Mouse (Mus musculus) mature B cell (primary cell): ENCODE results near the gene Scgb2a2.
"Not testable (repeated sequence)": the region's sequence is repeated elsewhere in the genome, so short reads cannot be mapped to it uniquely, and the experiment has no call there.

Source experiments
- in situ Hi-C: fragments of 300-500 bp; cut with MboI; formaldehyde crosslinking; loops from 2 replicates; pipeline ENCODE4 v1.14.3; 2019

Scgb2a2 gene

DNA sequence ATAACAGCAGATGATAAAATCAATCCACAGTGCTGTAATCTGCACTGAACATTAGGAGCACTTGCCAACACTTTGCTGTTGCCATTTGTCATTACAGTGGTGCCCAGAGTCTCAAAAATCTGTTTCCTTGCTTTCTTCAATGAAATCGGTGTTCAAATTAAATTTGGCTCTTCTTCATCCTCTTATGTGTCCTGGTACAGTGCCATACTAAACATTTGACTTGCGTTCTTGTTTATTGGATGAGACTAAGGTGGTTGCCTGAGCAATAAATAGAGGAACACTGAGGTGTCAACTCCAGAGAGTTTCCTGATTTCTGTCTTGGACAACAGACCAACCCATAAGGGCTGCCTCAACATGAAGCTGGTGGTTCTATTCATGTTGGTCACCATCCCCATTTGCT, at the start of gene Scgb2a2:
Gene Scgb2a2 (plus strand): TSS at position 301 of the 400 bp plus-strand sequence.
- in situ Hi-C loops: no loop called here

DNA sequence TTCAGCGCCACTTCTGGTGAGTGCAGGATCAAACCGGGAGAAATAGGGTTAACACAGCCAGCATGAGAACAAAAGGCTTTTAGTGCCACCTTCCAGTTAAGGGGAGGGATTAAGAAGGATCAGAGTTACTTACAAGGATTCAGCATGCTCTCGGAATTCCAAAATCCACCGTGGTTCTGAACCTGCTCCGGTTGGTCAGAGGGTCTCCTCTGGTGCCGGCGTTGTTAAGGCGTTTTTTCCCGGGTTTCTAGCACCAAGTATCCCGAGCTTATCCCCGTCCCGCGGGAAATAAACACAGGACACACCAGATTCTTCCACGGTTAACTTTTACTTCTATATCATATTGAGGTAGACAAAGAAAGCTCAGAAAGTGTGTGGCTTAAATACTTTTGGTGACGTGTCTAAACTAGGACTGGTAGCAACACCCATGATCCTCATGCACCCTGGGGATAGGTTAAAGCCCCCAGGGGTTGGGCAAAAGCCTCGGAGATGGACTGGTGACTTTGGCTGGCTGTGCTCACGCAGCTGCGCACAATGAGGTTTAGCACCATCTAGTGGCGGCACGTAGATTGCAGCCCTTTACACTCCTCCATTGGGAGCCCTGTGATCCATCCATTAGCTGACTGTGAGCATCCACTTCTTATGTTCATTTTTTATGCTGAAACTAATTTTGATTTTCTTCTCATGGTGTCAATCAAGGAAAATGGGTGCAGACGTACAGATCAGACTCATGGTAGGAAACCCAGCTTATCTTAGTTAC, 10.6 kb upstream of the Scgb2a2 start:
- in situ Hi-C loops: not testable (repeated sequence)

DNA sequence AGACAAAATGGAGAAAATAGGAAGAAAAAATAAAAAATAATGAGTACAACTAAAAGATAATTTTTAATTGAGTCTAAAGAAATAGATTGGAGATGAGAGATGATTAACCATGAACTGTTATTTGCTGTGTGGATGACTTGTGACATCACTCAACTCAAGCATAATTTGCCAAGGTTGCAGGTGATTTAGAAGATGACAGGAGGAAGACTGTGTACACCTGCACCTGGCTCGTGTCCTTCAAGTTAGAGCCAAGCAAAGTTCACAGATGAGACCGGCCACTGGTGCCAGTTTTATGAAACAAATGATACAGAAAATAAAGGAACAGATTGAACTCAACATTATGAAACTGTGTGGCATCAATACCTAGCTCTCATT, 10.0 kb upstream of the Scgb2a2 start:
- in situ Hi-C loops: no loop called here

DNA sequence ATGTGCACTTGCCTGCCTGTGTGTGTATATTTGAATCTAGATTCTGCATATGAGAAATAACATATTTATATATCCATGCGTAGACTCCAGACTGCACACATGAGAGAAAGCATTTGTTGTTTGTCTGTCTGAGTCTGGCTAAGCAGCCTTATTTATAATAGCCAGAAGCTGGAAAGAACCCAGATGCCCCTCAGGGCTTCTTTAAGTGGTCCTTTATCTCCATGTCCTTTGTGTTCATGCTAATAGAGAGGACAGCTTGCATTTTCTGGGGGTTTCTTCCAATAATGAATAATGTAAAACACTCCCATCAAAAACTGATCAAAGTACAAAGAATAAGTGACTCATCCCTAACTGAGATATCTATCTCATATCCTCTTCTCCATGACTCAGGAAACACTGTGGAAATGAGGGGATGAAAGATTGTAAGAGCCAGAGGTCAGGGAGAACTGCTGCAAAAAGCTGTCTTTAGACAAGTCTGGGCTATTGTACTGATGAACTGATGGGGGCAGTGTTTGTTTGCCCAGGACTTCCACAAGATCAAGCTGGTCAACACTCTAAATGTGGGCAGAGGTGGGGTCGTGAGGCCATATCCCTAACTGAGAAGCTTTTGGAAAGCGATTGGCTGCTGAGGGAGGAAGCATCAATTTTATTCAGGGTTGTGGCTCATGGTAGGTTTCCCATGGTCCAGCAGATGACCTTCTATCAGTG, 2.2 kb downstream of the Scgb2a2 start:
- in situ Hi-C loops: not testable (repeated sequence)

GRCm38 (mm10) chr19:9860821-9861220, 13.5 kb downstream of the Scgb2a2 start:
- in situ Hi-C loops: not testable (repeated sequence)

DNA sequence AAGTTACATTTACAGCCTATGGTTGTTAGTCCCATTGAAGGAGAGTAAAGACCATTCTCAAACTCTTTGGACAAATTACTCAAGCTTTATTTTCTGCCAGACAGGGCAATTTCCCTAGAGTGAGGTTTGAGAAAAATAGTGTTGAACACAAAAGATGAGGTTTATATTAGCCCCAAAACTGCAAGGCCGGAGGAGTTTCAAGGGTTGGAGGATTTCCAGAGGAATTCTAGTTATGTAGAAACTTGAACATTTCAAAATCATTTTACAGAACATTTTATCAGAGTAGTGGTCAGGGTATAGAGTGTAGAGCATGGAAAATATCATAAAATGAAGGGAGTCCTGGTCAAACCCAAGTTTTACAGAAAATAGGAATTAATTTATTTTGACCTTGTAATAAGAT, 17.5 kb downstream of the Scgb2a2 start:
- in situ Hi-C loops: no loop called here

DNA sequence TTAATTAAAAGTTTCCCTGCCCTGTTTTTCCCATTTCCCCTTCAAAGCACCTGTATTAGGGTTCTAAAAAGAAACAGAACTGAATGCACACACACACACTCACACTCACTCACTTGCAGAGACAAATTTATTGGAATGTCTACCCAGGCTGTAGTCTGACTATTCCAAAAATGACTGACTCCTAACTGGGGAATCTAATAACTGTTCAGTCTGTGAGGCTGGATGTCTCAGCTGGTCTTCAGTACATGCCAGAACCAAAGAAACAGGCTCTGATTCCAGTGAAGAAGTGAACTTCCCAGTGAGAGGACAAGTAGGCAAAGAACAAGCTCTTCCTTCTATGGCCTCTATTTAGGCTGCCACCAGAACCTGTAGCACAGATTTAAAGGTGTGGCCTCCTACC, 18.1 kb downstream of the Scgb2a2 start:
- in situ Hi-C loops: no loop called here

DNA sequence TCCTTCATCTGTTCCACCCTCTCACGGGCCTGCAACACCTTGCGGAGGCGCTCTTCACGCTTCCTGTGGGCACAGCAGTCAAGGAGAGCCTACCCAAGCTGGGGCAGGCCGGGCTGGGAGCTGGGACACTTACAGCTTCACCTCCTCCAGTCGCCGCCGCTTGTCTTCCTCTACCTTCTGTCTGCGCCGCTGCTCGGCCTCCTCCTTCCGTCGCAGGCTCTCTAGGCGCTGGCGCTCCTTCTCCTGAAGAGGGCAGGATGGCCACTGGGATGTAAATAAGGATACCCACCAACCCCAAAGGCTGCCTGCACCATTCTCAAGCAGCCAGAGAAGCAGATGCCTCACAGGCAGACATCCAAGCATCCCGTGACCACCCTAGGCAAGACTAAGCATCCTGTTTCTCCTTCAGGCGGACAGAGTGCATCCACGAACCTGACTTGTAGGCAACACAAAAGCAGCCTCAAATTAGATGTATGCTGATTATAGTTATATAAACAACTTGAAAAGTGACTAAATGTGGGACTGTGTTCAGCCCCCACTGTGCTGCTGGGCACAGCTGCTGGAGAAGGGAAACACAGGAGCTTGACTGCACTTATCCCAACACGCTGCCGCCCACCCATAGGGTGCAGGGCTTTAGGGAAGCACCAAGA, 30.9 kb downstream of the Scgb2a2 start:
- in situ Hi-C loops: no loop called here

- in situ Hi-C loops: no loop called here
Measured at GRCm38 (mm10) chr19:9886348-9886747, 39.0 kb downstream of the Scgb2a2 start.

- in situ Hi-C loops: no loop called here
Measured at GRCm38 (mm10) chr19:9886771-9887170, 39.4 kb downstream of the Scgb2a2 start.

- in situ Hi-C loops: no loop called here
Measured at GRCm38 (mm10) chr19:9896067-9896466, 48.7 kb downstream of the Scgb2a2 start.

- in situ Hi-C loops: no loop called here
Measured at GRCm38 (mm10) chr19:9898339-9899066, 51.1 kb downstream of the Scgb2a2 start.

GRCm38 (mm10) chr19:9899072-9899779, 51.9 kb downstream of the Scgb2a2 start, which contains the start of gene Incenp:
Incenp (minus strand) TSS chr19:9899551.
- in situ Hi-C loops: no loop called here

GRCm38 (mm10) chr19:9899780-9900146, 52.4 kb downstream of the Scgb2a2 start:
- in situ Hi-C loops: no loop called here

GRCm38 (mm10) chr19:9900696-9901095, 53.3 kb downstream of the Scgb2a2 start:
- in situ Hi-C loops: not testable (repeated sequence)
